Mouse (Mus musculus) kidney, adult 2 months (tissue): ENCODE data around the gene Hand2. TPM values are rescaled to one million over a fixed set of nuclear protein-coding genes. Genes with fewer than 3 reads are reported as not detected.
A peak's percentile ranks its signal among the peaks of the same experiment; 100 is the strongest.

ENCODE experiments used
- DNase-seq: peaks from one replicate; pipeline ENCODE4 v3.0.0; 2021
- H3K27ac ChIP-seq: fragments of 200-500 bp; 2 replicates; pipeline ENCODE4 v1.5.1; 2012; ENCODE audit warnings: low read depth, low read length, control low read depth, inconsistent platforms; ENCODE audit not compliant: insufficient read depth
- H3K27me3 ChIP-seq: fragments of 200-500 bp; replicated peaks from 2 replicates; pipeline ENCODE4 v1.6.1; 2012; ENCODE audit warnings: mild to moderate bottlenecking, moderate library complexity, low read length, inconsistent platforms; ENCODE audit not compliant: control insufficient read depth, insufficient read depth
- H3K36me3 ChIP-seq: fragments of 200-500 bp; 2 replicates; pipeline ENCODE4 v1.6.1; 2012; ENCODE audit warnings: mild to moderate bottlenecking, moderate library complexity, low read length, inconsistent platforms; ENCODE audit not compliant: control insufficient read depth, insufficient read depth
- H3K4me1 ChIP-seq: fragments of 200-500 bp; 2 replicates; pipeline ENCODE4 v1.6.1; 2011; ENCODE audit warnings: low read length; ENCODE audit not compliant: control insufficient read depth, insufficient read depth
- H3K4me3 ChIP-seq: fragments of 200-500 bp; 2 replicates; pipeline ENCODE4 v1.5.1; 2011; ENCODE audit warnings: mild to moderate bottlenecking, low read depth, low read length, control low read depth; ENCODE audit not compliant: insufficient read depth
- CTCF ChIP-seq: fragments of 200-500 bp; conservative IDR thresholded peaks from 2 replicates; pipeline ENCODE4 v1.5.1; 2011; ENCODE audit warnings: low read depth, mild to moderate bottlenecking, control low read depth, low read length, moderate library complexity, mixed read lengths; ENCODE audit not compliant: insufficient read depth, insufficient read length
- POLR2A ChIP-seq: fragments of 200-500 bp; IDR thresholded peaks from one replicate; pipeline ENCODE4 v1.6.1; 2011; ENCODE audit warnings: low read depth, low read length, control low read depth
- WGBS: fragments of 180-500 bp; shearing (Covaris S2); methylation state at CpG from one replicate; pipeline ENCODE4 v1.1.7; 2018; 5-methylcytosine and 5-hydroxymethylcytosine counted together
- polyA plus RNA-seq: library from polyadenylated mRNA; depleted of rRNA; stranded (reverse); fragments of >200 nt; gene quantifications from 2 replicates; pipeline ENCODE4 v1.2.3, GENCODE M21; 2012

Gene Hand2
- polyA plus RNA-seq, 1 experiment = 0.33 TPM

GRCm38 (mm10) chr8:57346371-57346770, 25.6 kb downstream of the Hand2 start:
- 9% methylated on average over 7 of the region's 7 CpGs for WGBS
- Histone ChIP-seq H3K36me3 (no peaks in the 10 kb centered on the region), H3K4me1 (no peaks in the 10 kb centered on the region), H3K27ac (no peak overlapping the region), H3K27me3 (peaks cover 5% of the 10 kb centered on the region), H3K4me3 (no peak overlapping the region)
- TF ChIP-seq CTCF (no peak), POLR2A (no peak)
- no peak for DNase-seq

GRCm38 (mm10) chr8:57347141-57347540, 26.4 kb downstream of the Hand2 start:
- Histone ChIP-seq H3K27ac (no peak overlapping the region), H3K27me3 (peaks cover 5% of the 10 kb centered on the region), H3K4me1 (no peaks in the 10 kb centered on the region), H3K36me3 (no peaks in the 10 kb centered on the region), H3K4me3 (no peak overlapping the region)
- 15% methylated on average over 5 of the region's 5 CpGs for WGBS
- TF ChIP-seq CTCF (no peak), POLR2A (no peak)
- no peak for DNase-seq

- H3K27me3 ChIP-seq = peaks cover 5% of the 10 kb centered on the region; the same call in 1 of the 2 replicates
- DNase-seq = no peak
- no peak overlapping the region for H3K4me3 ChIP-seq
- H3K4me1 ChIP-seq = no peaks in the 10 kb centered on the region
- no peak overlapping the region for H3K27ac ChIP-seq
- H3K36me3 ChIP-seq = no peaks in the 10 kb centered on the region
- TF ChIP-seq CTCF (no peak), POLR2A (no peak)
- 14% methylated on average over 4 of the region's 4 CpGs for WGBS
Observed at GRCm38 (mm10) chr8:57348251-57348650, 27.5 kb downstream of the Hand2 start.

GRCm38 (mm10) chr8:57348866-57349520, 28.2 kb downstream of the Hand2 start:
- 4% methylated on average over 23 of the region's 23 CpGs for WGBS
- Histone ChIP-seq H3K4me1 (no peaks in the 10 kb centered on the region), H3K27me3 (peaks cover 2% of the 10 kb centered on the region; the same call in 1 of the 2 replicates), H3K4me3 (no peak overlapping the region), H3K36me3 (no peaks in the 10 kb centered on the region), H3K27ac (no peak overlapping the region)
- no peak for DNase-seq
- TF ChIP-seq POLR2A = no peak
- no peak for TF ChIP-seq CTCF

- TF ChIP-seq POLR2A (no peak), CTCF (no peak)
- peaks cover 2% of the 10 kb centered on the region; the same call in 1 of the 2 replicates for H3K27me3 ChIP-seq
- H3K4me1 ChIP-seq = no peaks in the 10 kb centered on the region
- 42% methylated on average over 2 of the region's 2 CpGs for WGBS
- no peak for DNase-seq
- no peak overlapping the region for H3K27ac ChIP-seq
- no peak overlapping the region for H3K4me3 ChIP-seq
- no peaks in the 10 kb centered on the region for H3K36me3 ChIP-seq
Observed at GRCm38 (mm10) chr8:57351861-57352260, 31.1 kb downstream of the Hand2 start.

GRCm38 (mm10) chr8:57353346-57354305, 32.8 kb downstream of the Hand2 start:
- H3K36me3 ChIP-seq = no peaks in the 10 kb centered on the region
- no peaks in the 10 kb centered on the region; the same call in 1 of the 2 replicates for H3K27me3 ChIP-seq
- DNase-seq = peak; percentile 28
- TF ChIP-seq POLR2A = no peak
- TF ChIP-seq CTCF = no peak; the same call in 1 of the 2 replicates
- WGBS = 3% methylated on average over 37 of the region's 37 CpGs
- H3K4me3 ChIP-seq = peak overlapping the region; percentile 11; the same call in 1 of the 2 replicates
- no peak overlapping the region for H3K27ac ChIP-seq
- no peaks in the 10 kb centered on the region for H3K4me1 ChIP-seq

GRCm38 (mm10) chr8:57354876-57355275, 34.1 kb downstream of the Hand2 start:
- no peak overlapping the region for H3K4me3 ChIP-seq
- no peaks in the 10 kb centered on the region for H3K36me3 ChIP-seq
- WGBS = 63% methylated on average over 2 of the region's 2 CpGs
- H3K27ac ChIP-seq = no peak overlapping the region
- H3K4me1 ChIP-seq = no peaks in the 10 kb centered on the region
- no peaks in the 10 kb centered on the region; the same call in 1 of the 2 replicates for H3K27me3 ChIP-seq
- DNase-seq = no peak
- no peak for TF ChIP-seq POLR2A
